Mouse (Mus musculus): ENCODE measurements at regions not wholly inside any gene's neighbourhood (a gene's known extent, or its start where the extent isn't known, plus 50 kb on each side); places are given as distances from the start of the nearest gene placed in this dataset.

GRCm38 (mm10) chr1:91742914-91743313, 58.3 kb upstream of the Twist2 start:
- no peak for TF ChIP-seq EP300 (IDR thresholded peaks at IDR 0.05; ENCODE audit: low read depth)
- no peak for TF ChIP-seq CTCF (IDR thresholded peaks at IDR 0.05; ENCODE audit: low read depth)
